Mouse (Mus musculus): ENCODE results near the gene 1700125H20Rik. TPM values are rescaled to one million over a fixed set of nuclear protein-coding genes. Genes with fewer than 3 reads are reported as not detected.
A peak's percentile ranks its signal among the peaks of the same experiment; 100 is the strongest.
"Not testable (repeated sequence)": the region's sequence is repeated elsewhere in the genome, so short reads cannot be mapped to it uniquely, and the experiment has no call there.

The 1700125H20Rik gene
- not detected in 2 replicates for total RNA-seq (2017)

DNA sequence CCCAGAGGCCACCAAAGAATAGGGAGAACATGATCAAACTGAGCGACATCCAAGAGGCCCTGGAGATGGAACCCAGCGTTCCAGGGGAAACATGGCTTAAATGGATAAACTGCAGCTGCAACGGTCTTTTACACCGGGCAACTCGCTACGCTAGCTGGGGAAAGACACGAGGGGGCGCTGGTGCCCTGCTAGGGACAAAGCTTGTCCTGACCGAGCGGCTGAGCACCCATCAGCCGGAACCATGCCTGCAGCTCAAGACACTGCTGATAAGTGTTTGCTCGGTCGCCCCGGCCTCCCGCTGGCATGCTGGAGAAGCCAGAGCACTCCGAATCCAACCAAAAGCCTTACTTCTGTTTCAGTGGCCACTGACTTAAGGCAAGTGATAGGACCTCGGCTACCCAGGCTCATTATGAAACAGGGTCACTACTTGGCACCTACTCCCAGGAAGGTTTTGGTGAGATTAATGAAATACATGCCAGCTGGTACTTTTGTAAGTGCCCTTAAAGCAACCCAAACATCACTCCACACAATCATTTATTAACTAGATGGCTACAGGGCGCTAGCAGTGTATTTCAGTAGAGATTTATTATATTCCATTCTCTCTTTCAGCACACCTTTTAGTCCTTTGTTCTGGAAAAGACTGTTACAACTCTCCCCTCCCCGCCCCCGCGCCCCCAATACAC is at the start of gene 1700125H20Rik:
TSS of gene 1700125H20Rik (plus strand) at position 347 of the 683 bp plus-strand sequence.
- ATAC-seq (replicated peaks in 1 of 2; ENCODE audit: insufficient read depth in 1 of 2, low FRiP score in 2 of 2, low TSS enrichment in 1 of 2, low read depth in 1 of 2, poor library complexity in 2 of 2, severe bottlenecking in 2 of 2): peak; percentile 97 to 99

GRCm38 (mm10) chr11:85122073-85122472 is 48.1 kb upstream of the 1700125H20Rik start:
- no peak for ATAC-seq (replicated peaks in 1 of 2; ENCODE audit: insufficient read depth in 1 of 2, low FRiP score in 2 of 2, low TSS enrichment in 1 of 2, low read depth in 1 of 2, poor library complexity in 2 of 2, severe bottlenecking in 2 of 2)

GRCm38 (mm10) chr11:85123267-85123992 is 46.8 kb upstream of the 1700125H20Rik start:
- peak in 1 of 2 experiments; percentile 51; a peak in 2 of 4 replicates for ATAC-seq (replicated peaks in 1 of 2; ENCODE audit: insufficient read depth in 1 of 2, low FRiP score in 2 of 2, low TSS enrichment in 1 of 2, low read depth in 1 of 2, poor library complexity in 2 of 2, severe bottlenecking in 2 of 2)

DNA sequence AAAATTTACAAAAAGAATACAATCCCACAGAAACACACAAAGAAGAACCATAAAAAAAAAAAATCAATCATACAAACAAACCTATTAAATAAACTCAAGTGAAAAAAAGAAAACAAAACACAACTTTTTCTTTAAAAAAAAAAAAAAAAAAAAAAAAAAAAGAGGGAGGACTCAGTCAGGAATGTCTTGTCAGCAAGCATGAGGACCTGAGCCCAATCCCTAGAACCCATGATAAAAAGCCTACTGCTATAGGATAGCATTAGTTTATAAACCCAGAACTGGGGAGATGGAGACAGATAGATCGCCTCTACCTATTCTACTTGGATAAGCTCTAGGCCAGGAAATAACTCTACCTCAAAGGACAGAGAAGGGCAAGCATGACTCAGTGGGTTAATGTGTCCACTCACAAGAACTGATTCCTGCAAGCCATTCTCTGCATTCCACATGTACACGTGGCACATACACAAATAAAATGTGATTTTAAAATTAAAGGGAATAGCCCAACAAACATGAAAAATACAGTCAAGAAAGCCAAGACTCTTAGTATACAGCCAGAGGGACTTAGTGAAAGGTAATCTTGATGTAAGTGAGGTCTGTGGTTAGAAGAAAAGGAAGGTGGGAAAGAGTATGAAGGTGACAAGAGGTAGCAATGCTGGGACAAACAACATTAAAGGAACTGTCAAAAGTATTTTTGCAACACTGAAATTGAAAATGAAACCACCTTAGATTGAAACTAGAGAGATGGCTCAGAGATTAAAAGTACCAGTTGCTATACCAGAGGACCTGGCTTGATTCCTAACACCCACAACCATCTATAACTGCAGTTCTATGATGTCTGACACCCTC is 43.7 kb upstream of the 1700125H20Rik start:
- peak; percentile 25 to 37; a peak in 2 of 4 replicates for ATAC-seq (replicated peaks in 1 of 2; ENCODE audit: insufficient read depth in 1 of 2, low FRiP score in 2 of 2, low TSS enrichment in 1 of 2, low read depth in 1 of 2, poor library complexity in 2 of 2, severe bottlenecking in 2 of 2)

DNA sequence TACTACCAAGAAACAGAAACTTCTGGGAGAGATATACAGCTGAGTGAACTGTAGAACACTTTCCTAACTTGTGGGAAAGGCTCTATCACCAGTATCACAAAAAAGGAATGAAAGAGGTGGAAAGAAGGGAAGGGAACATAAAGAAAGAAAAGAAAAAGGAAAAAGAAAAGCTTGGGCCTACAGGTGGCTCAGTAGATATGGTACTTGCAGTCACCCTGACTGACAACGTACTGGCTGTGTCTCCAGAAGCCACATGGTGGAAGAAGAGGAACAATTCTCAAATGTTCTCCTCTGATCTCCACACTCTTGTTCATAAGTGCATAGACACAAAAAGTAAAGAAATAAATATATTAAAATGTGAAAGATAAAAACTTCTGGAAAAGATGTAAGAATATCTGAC is 41.3 kb upstream of the 1700125H20Rik start:
- no peak for ATAC-seq (replicated peaks in 1 of 2; ENCODE audit: insufficient read depth in 1 of 2, low FRiP score in 2 of 2, low TSS enrichment in 1 of 2, low read depth in 1 of 2, poor library complexity in 2 of 2, severe bottlenecking in 2 of 2)

- ATAC-seq (replicated peaks in 1 of 2; ENCODE audit: insufficient read depth in 1 of 2, low FRiP score in 2 of 2, low TSS enrichment in 1 of 2, low read depth in 1 of 2, poor library complexity in 2 of 2, severe bottlenecking in 2 of 2): peak in 1 of 2 experiments; percentile 53; a peak in 1 of 4 replicates
These were observed 38.7 kb upstream of the 1700125H20Rik start for GRCm38 (mm10) chr11:85131542-85131941.

GRCm38 (mm10) chr11:85138776-85139474 is 31.3 kb upstream of the 1700125H20Rik start:
- no peak for ATAC-seq (replicated peaks in 1 of 2; ENCODE audit: insufficient read depth in 1 of 2, low FRiP score in 2 of 2, low TSS enrichment in 1 of 2, low read depth in 1 of 2, poor library complexity in 2 of 2, severe bottlenecking in 2 of 2)

DNA sequence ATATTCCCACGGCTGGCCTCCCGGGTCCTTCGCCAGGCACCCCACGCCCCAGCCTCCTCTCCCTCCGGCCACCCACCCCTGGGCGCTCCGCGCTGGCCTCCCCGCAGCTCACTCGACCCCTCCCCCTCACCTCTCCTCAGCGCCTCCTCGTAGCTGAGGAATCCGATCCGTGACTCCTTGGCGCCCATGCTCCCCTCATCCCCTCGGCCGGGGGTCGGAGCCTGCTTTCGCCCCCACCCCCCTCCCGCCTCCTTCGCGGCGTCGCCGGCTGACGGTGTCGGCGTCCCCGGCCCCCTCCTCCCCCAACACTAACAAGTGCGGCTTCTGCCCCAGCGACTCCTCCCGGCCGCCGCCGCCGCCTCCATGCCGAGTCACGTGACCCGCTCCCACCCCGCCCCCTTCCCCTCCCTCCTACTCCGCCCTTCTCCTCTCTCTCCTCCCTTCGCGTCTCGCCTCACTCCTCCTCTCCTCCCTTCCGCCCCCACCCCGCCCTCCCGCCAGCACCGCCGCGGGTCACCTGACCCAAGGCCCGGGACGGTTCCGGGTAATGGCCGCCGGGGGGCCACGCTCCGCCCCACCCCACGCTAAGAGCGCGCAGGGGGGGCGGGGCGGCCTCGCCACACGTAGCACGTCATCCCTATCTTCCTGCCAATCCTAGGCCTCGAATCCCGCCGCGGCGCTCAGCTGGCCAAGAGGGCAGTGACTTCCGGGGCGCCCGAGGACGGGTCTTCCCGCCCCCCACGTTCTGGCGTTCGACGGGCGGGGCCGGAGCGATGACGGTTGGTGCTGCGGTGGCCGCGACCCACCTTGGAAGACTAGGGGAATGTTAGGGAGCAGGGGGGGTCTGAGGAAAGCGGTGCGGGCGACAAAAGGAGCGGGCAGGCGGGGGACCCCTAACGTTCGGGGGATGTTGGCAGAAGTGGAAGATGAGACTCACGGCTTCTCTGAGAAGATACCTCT is 30.3 kb upstream of the 1700125H20Rik start, which contains the start of gene Usp32:
TSS of gene Usp32 (minus strand) at position 581 of the 960 bp plus-strand sequence.
- ATAC-seq (replicated peaks in 1 of 2; ENCODE audit: insufficient read depth in 1 of 2, low FRiP score in 2 of 2, low TSS enrichment in 1 of 2, low read depth in 1 of 2, poor library complexity in 2 of 2, severe bottlenecking in 2 of 2): peak; percentile 94 to 97

GRCm38 (mm10) chr11:85152256-85152930 is 17.8 kb upstream of the 1700125H20Rik start:
- no peak for ATAC-seq (replicated peaks in 1 of 2; ENCODE audit: insufficient read depth in 1 of 2, low FRiP score in 2 of 2, low TSS enrichment in 1 of 2, low read depth in 1 of 2, poor library complexity in 2 of 2, severe bottlenecking in 2 of 2)

DNA sequence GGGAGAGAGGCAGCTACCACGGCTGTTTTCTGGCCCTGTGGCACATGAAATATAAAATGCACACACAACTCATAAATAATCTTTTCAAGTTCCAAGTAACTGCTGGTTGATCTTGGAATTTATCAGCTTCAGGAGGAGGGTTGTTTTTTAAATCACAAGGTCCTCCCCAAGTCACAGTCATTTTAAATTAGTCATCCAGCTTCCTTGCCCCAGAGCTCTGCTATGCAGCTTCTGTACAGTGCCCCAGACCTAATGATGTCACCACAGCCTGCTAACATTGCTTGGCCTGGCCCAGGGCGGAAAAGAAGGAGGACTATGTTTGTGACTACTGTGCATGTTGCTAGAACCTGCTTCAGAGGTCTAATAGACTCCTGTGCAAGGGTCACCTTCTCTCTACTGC is 12.9 kb upstream of the 1700125H20Rik start:
- no peak for ATAC-seq (replicated peaks in 1 of 2; ENCODE audit: insufficient read depth in 1 of 2, low FRiP score in 2 of 2, low TSS enrichment in 1 of 2, low read depth in 1 of 2, poor library complexity in 2 of 2, severe bottlenecking in 2 of 2)

GRCm38 (mm10) chr11:85163014-85163413 is 7.2 kb upstream of the 1700125H20Rik start:
- not testable (repeated sequence) for ATAC-seq (replicated peaks in 1 of 2; ENCODE audit: insufficient read depth in 1 of 2, low FRiP score in 2 of 2, low TSS enrichment in 1 of 2, low read depth in 1 of 2, poor library complexity in 2 of 2, severe bottlenecking in 2 of 2)

- ATAC-seq (replicated peaks in 1 of 2; ENCODE audit: insufficient read depth in 1 of 2, low FRiP score in 2 of 2, low TSS enrichment in 1 of 2, low read depth in 1 of 2, poor library complexity in 2 of 2, severe bottlenecking in 2 of 2): no peak
These were observed 5.8 kb upstream of the 1700125H20Rik start for GRCm38 (mm10) chr11:85164371-85164770.

DNA sequence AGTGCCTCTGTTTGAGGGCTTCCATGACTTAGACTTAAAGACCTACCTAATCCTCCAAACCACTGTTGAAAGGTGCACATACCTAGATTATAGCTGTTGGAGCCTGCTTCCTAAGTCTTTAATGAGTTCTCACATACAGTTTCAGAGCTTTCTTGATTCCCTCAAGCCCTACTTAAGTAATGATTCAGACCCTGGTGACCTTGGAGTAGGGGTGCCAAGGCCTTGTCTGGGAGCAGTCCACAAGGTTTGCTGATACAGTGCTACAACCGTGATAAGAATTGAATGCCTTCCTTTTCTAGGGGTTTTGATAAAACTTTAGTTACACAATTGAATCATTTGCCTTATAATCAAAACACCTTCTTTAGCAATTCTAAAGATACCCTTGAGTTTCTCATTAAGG is 2.7 kb upstream of the 1700125H20Rik start:
- no peak for ATAC-seq (replicated peaks in 1 of 2; ENCODE audit: insufficient read depth in 1 of 2, low FRiP score in 2 of 2, low TSS enrichment in 1 of 2, low read depth in 1 of 2, poor library complexity in 2 of 2, severe bottlenecking in 2 of 2)

GRCm38 (mm10) chr11:85170833-85171232 is 629 bp downstream of the 1700125H20Rik start:
- no peak for ATAC-seq (replicated peaks in 1 of 2; ENCODE audit: insufficient read depth in 1 of 2, low FRiP score in 2 of 2, low TSS enrichment in 1 of 2, low read depth in 1 of 2, poor library complexity in 2 of 2, severe bottlenecking in 2 of 2)

- no peak for ATAC-seq (replicated peaks in 1 of 2; ENCODE audit: insufficient read depth in 1 of 2, low FRiP score in 2 of 2, low TSS enrichment in 1 of 2, low read depth in 1 of 2, poor library complexity in 2 of 2, severe bottlenecking in 2 of 2)
These were observed 5.7 kb downstream of the 1700125H20Rik start for GRCm38 (mm10) chr11:85175941-85176340.

DNA sequence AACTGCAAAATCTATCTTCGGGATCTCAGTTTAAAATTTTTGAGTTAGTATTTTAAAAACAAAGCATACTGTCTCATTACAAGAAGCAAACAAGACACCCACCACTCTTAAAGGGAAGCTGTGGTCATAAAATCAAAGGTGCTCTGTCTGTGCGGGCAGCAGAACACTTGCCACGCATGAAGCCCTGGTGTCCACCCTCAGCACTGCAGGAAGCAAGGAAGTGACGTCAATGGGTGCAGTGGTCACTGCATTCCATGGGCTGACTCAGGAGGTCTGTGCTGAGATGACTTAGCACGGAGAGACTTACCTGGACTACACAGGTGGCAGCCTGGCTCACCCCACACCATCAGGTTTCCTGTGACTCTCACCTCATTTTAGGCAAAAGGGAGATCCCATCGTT is 7.6 kb downstream of the 1700125H20Rik start:
- no peak for ATAC-seq (replicated peaks in 1 of 2; ENCODE audit: insufficient read depth in 1 of 2, low FRiP score in 2 of 2, low TSS enrichment in 1 of 2, low read depth in 1 of 2, poor library complexity in 2 of 2, severe bottlenecking in 2 of 2)

All from hematopoietic stem cell, adult 5-6 weeks (primary cell).